Mouse (Mus musculus): ENCODE measurements around the gene Minpp1. TPM values are rescaled to one million over a fixed set of nuclear protein-coding genes. Genes with fewer than 3 reads are reported as not detected.
"Not testable (repeated sequence)": the region's sequence is repeated elsewhere in the genome, so short reads cannot be mapped to it uniquely, and the experiment has no call there.

Gene Minpp1
- 72.1 and 74.4 TPM in 2 replicates for polyA plus RNA-seq (2015; fragmentation: Nextera tagmentation; extraction: Ambion mirVana)

DNA sequence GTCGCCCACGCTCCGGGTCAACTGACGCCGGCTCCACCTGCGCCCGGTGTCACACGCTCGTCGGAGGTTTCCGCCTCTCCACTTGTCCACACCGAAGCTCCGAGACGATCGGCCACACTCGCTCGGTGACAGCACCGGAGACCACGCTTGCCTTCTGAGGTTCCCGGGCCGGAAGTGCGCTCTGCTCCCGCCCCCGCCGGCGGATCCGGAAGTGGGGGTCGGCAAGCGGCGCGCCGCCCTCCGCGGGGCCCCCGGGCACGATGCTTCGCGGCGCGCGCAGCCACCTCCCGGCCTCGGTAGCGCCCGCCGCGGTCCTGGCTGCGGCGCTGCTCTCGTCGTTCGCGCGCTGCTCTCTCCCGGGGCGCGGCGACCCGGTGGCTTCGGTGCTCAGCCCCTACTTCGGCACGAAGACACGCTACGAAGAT is at the start of gene Minpp1:
Gene Minpp1 (plus strand): TSS at position 89 of the 425 bp plus-strand sequence.
- peak within 1 kb of the TSS; percentile 64 for H3K4me2 ChIP-seq (replicated peaks; ENCODE audit: low read depth, low read length)
- H3K4me1 ChIP-seq (ENCODE audit: insufficient read depth, low read length) = peaks cover 20% of the 10 kb centered on the region
- peak; percentile 93 for ATAC-seq (ENCODE audit: low FRiP score, low TSS enrichment)
- H3K9me3 ChIP-seq (ENCODE audit: low read length) = no peaks in the 10 kb centered on the region
- H3K27ac ChIP-seq (ENCODE audit: low read length) = peak within 1 kb of the TSS; percentile 88
- H3K36me3 ChIP-seq (ENCODE audit: insufficient read depth, low read length) = no peaks in the 10 kb centered on the region
- peak within 1 kb of the TSS; percentile 83 for H3K4me3 ChIP-seq (ENCODE audit: low read length)
- no peaks in the 10 kb centered on the region for H3K27me3 ChIP-seq (ENCODE audit: insufficient read depth, low read length)
- peak within 1 kb of the TSS; percentile 78 for H3K9ac ChIP-seq (replicated peaks; ENCODE audit: low read length)
- WGBS = under 1% methylated on average over 63 of the region's 64 CpGs

- Histone ChIP-seq H3K4me3 (ENCODE audit: low read length) (no peak overlapping the region), H3K27me3 (ENCODE audit: insufficient read depth, low read length) (no peaks in the 10 kb centered on the region), H3K4me2 (replicated peaks; ENCODE audit: low read depth, low read length) (no peak overlapping the region), H3K9ac (replicated peaks; ENCODE audit: low read length) (no peak overlapping the region), H3K4me1 (ENCODE audit: insufficient read depth, low read length) (no peaks in the 10 kb centered on the region), H3K9me3 (ENCODE audit: low read length) (peaks cover 3% of the 10 kb centered on the region; the same call in 1 of the 2 replicates), H3K36me3 (ENCODE audit: insufficient read depth, low read length) (no peaks in the 10 kb centered on the region), H3K27ac (ENCODE audit: low read length) (no peak overlapping the region)
- 94% methylated on average over 2 of the region's 2 CpGs for WGBS
- no peak for ATAC-seq (ENCODE audit: low FRiP score, low TSS enrichment)
These were observed 46.2 kb upstream of the Minpp1 start for GRCm38 (mm10) chr19:32439356-32439755.

- H3K4me1 ChIP-seq (ENCODE audit: insufficient read depth, low read length) = no peaks in the 10 kb centered on the region
- WGBS = 98% methylated on average over 9 of the region's 11 CpGs
- no peak overlapping the region for H3K4me2 ChIP-seq (replicated peaks; ENCODE audit: low read depth, low read length)
- H3K27ac ChIP-seq (ENCODE audit: low read length) = no peak overlapping the region
- no peak overlapping the region for H3K4me3 ChIP-seq (ENCODE audit: low read length)
- ATAC-seq (ENCODE audit: low FRiP score, low TSS enrichment) = no peak
- H3K36me3 ChIP-seq (ENCODE audit: insufficient read depth, low read length) = no peaks in the 10 kb centered on the region
- H3K9me3 ChIP-seq (ENCODE audit: low read length) = peaks cover 3% of the 10 kb centered on the region; the same call in 1 of the 2 replicates
- H3K27me3 ChIP-seq (ENCODE audit: insufficient read depth, low read length) = no peaks in the 10 kb centered on the region
- H3K9ac ChIP-seq (replicated peaks; ENCODE audit: low read length) = no peak overlapping the region
These were observed 44.0 kb upstream of the Minpp1 start for GRCm38 (mm10) chr19:32441568-32441967.

- H3K4me2 ChIP-seq (replicated peaks; ENCODE audit: low read depth, low read length) = no peak overlapping the region
- H3K36me3 ChIP-seq (ENCODE audit: insufficient read depth, low read length) = no peaks in the 10 kb centered on the region
- no peaks in the 10 kb centered on the region for H3K27me3 ChIP-seq (ENCODE audit: insufficient read depth, low read length)
- ATAC-seq (ENCODE audit: low FRiP score, low TSS enrichment) = no peak
- H3K27ac ChIP-seq (ENCODE audit: low read length) = no peak overlapping the region
- H3K9me3 ChIP-seq (ENCODE audit: low read length) = peaks cover 16% of the 10 kb centered on the region; the same call in 1 of the 2 replicates
- H3K9ac ChIP-seq (replicated peaks; ENCODE audit: low read length) = no peak overlapping the region
- no peak overlapping the region for H3K4me3 ChIP-seq (ENCODE audit: low read length)
- 94% methylated on average over 10 of the region's 10 CpGs for WGBS
- no peaks in the 10 kb centered on the region for H3K4me1 ChIP-seq (ENCODE audit: insufficient read depth, low read length)
These were observed 36.6 kb upstream of the Minpp1 start for GRCm38 (mm10) chr19:32448931-32449330.

DNA sequence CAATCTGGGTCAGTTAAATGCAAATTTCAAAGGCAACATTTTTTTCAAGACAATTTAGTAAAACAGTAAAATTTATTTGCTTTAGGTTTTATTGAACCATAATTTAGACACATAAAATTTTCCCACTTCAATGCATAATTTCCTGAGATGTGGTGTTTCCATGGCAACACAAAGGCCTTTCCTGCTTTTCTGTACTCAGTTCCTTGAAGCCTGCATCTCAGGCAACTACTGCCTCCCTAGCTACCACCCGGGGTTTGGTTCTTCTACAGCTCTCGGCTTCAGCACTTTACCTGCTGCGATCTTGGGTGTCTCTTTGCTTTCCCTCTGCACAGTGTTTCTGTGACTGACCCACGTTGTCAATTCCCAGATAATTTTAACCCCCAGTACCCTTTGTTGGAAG is 33.3 kb upstream of the Minpp1 start:
- WGBS = 73% methylated on average over 4 of the region's 4 CpGs
- H3K4me3 ChIP-seq (ENCODE audit: low read length) = no peak overlapping the region
- H3K9ac ChIP-seq (replicated peaks; ENCODE audit: low read length) = no peak overlapping the region
- H3K36me3 ChIP-seq (ENCODE audit: insufficient read depth, low read length) = no peaks in the 10 kb centered on the region
- no peak for ATAC-seq (ENCODE audit: low FRiP score, low TSS enrichment)
- no peak overlapping the region for H3K27ac ChIP-seq (ENCODE audit: low read length)
- H3K27me3 ChIP-seq (ENCODE audit: insufficient read depth, low read length) = no peaks in the 10 kb centered on the region
- no peaks in the 10 kb centered on the region for H3K4me1 ChIP-seq (ENCODE audit: insufficient read depth, low read length)
- H3K4me2 ChIP-seq (replicated peaks; ENCODE audit: low read depth, low read length) = no peak overlapping the region
- H3K9me3 ChIP-seq (ENCODE audit: low read length) = peaks cover 16% of the 10 kb centered on the region

DNA sequence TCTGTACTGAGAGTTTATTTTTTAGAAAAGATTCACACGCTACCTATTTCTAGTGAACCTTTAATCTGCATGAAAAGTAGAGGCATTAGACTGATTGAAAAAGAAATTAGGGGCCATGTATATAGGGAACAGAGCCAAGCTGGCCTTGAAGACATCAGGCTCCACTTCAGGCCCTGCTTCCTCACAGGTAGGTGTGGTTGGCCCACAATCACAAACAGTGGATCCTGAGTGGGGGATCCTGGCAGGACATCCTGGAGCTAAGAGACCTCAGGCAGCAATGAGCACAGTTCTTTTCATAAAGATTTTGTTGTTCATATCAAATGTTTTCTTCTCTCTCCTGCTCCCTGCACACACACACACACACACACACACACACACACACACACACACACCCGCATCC is 28.8 kb upstream of the Minpp1 start:
- ATAC-seq (ENCODE audit: low FRiP score, low TSS enrichment) = no peak
- Histone ChIP-seq H3K36me3 (ENCODE audit: insufficient read depth, low read length) (no peaks in the 10 kb centered on the region), H3K27ac (ENCODE audit: low read length) (no peak overlapping the region), H3K4me2 (replicated peaks; ENCODE audit: low read depth, low read length) (no peak overlapping the region), H3K9me3 (ENCODE audit: low read length) (peaks cover 4% of the 10 kb centered on the region), H3K4me3 (ENCODE audit: low read length) (no peak overlapping the region), H3K9ac (replicated peaks; ENCODE audit: low read length) (no peak overlapping the region), H3K27me3 (ENCODE audit: insufficient read depth, low read length) (no peaks in the 10 kb centered on the region), H3K4me1 (ENCODE audit: insufficient read depth, low read length) (no peaks in the 10 kb centered on the region)
- WGBS = 92% methylated on average over 2 of the region's 2 CpGs

DNA sequence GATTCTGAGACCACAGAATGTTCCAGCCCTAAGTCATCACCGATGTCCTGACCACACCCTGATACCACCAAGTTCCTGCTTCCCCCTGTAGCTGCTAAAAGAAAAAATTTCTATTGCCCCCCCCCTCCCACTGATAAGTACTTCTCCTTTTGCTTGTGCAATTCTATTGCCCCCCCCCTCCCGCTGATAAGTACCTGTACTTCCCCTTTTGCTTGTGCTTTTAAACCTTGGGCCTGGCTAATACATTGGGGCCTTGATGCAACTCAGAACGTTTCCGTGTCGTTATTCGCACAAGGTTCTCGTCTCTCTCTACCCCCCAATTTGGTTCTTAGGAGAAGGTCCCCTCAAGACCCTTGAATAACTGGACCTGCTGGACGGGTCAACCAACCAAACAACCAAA is 27.9 kb upstream of the Minpp1 start:
- H3K27me3 ChIP-seq (ENCODE audit: insufficient read depth, low read length); H3K4me3 ChIP-seq (ENCODE audit: low read length); H3K9ac ChIP-seq (replicated peaks; ENCODE audit: low read length); H3K36me3 ChIP-seq (ENCODE audit: insufficient read depth, low read length); H3K4me2 ChIP-seq (replicated peaks; ENCODE audit: low read depth, low read length); H3K27ac ChIP-seq (ENCODE audit: low read length); ATAC-seq (ENCODE audit: low FRiP score, low TSS enrichment); H3K4me1 ChIP-seq (ENCODE audit: insufficient read depth, low read length); H3K9me3 ChIP-seq (ENCODE audit: low read length): not testable (repeated sequence)
- WGBS = 86% methylated on average over 8 of the region's 8 CpGs

DNA sequence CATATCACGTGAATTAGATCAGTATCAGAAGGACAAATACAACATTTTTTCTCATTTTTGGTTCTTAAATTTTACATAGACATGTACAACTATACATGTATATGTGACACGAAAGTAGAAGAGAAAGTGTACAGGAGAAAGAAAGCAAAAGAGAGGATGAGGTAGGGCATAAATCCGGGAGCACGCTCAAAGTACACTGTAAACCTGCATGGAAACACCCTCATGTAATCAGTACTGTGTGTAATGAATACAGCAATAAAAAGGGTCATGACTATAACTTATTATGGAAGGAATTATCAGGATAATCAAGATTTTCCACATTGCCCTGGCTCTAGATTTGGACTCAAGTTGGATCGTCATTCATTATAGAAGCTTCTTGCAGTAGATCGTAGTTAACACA is 22.5 kb upstream of the Minpp1 start:
- no peak overlapping the region for H3K27ac ChIP-seq (ENCODE audit: low read length)
- no peak for ATAC-seq (ENCODE audit: low FRiP score, low TSS enrichment)
- 94% methylated on average over 6 of the region's 6 CpGs for WGBS
- H3K4me1 ChIP-seq (ENCODE audit: insufficient read depth, low read length) = no peaks in the 10 kb centered on the region
- no peak overlapping the region for H3K4me3 ChIP-seq (ENCODE audit: low read length)
- H3K27me3 ChIP-seq (ENCODE audit: insufficient read depth, low read length) = no peaks in the 10 kb centered on the region
- no peaks in the 10 kb centered on the region for H3K36me3 ChIP-seq (ENCODE audit: insufficient read depth, low read length)
- H3K9me3 ChIP-seq (ENCODE audit: low read length) = no peaks in the 10 kb centered on the region
- no peak overlapping the region for H3K9ac ChIP-seq (replicated peaks; ENCODE audit: low read length)
- no peak overlapping the region for H3K4me2 ChIP-seq (replicated peaks; ENCODE audit: low read depth, low read length)

DNA sequence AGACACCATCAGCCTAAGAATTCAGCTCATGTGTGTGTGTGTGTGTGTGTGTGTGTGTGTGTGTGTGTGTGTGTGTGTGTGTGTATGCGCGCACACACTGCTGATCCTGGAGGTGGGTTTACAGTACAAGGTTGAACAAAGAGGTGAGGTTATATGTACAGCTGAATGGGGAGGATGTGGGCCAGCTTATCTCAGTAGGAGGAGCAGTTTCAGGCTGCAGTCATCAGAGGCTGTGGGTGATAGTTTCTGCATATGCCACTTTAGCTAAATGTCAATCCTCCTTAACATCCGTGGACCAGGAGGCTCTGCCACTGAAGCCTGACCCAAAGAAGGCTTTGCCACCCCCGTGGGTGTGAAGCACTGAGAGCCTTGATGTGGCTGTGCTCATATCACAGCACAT is 20.3 kb upstream of the Minpp1 start:
- Histone ChIP-seq H3K9me3 (ENCODE audit: low read length) (no peaks in the 10 kb centered on the region), H3K4me2 (replicated peaks; ENCODE audit: low read depth, low read length) (no peak overlapping the region), H3K27ac (ENCODE audit: low read length) (no peak overlapping the region), H3K9ac (replicated peaks; ENCODE audit: low read length) (no peak overlapping the region), H3K4me1 (ENCODE audit: insufficient read depth, low read length) (no peaks in the 10 kb centered on the region), H3K27me3 (ENCODE audit: insufficient read depth, low read length) (no peaks in the 10 kb centered on the region), H3K36me3 (ENCODE audit: insufficient read depth, low read length) (no peaks in the 10 kb centered on the region), H3K4me3 (ENCODE audit: low read length) (no peak overlapping the region)
- ATAC-seq (ENCODE audit: low FRiP score, low TSS enrichment) = no peak
- 76% methylated on average over 4 of the region's 4 CpGs for WGBS

DNA sequence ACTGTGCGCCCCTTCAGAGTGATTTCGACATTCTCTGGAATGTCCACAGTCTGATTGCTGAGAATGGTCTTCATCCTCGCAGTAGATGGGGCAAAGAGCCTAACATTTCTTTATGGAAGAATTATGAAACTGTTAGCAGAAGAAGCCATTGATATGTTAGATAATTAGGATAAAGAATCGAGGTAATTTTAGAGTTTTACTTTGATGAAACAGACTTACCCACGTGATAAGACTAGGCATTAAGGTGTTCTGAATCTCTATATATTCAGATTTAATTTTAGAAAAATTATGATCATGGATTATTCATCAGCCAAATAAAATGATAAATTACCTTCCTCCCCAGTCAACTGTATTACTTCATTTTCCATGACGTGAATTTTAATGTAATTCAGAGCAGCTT is 19.1 kb upstream of the Minpp1 start, which contains the start of gene Rpl9-ps6:
Gene Rpl9-ps6 (minus strand): TSS at position 101 of the 400 bp plus-strand sequence.
- H3K4me1 ChIP-seq (ENCODE audit: insufficient read depth, low read length) = no peaks in the 10 kb centered on the region
- no peaks in the 10 kb centered on the region for H3K27me3 ChIP-seq (ENCODE audit: insufficient read depth, low read length)
- 82% methylated on average over 5 of the region's 6 CpGs for WGBS
- H3K9me3 ChIP-seq (ENCODE audit: low read length) = no peaks in the 10 kb centered on the region
- H3K4me3 ChIP-seq (ENCODE audit: low read length) = no peak within 1 kb of the TSS
- no peak within 1 kb of the TSS for H3K4me2 ChIP-seq (replicated peaks; ENCODE audit: low read depth, low read length)
- no peak within 1 kb of the TSS for H3K9ac ChIP-seq (replicated peaks; ENCODE audit: low read length)
- H3K27ac ChIP-seq (ENCODE audit: low read length) = no peak within 1 kb of the TSS
- no peak for ATAC-seq (ENCODE audit: low FRiP score, low TSS enrichment)
- no peaks in the 10 kb centered on the region for H3K36me3 ChIP-seq (ENCODE audit: insufficient read depth, low read length)

All from kidney, embryonic 16.5 days (tissue).